Mouse (Mus musculus) layer of hippocampus, adult 18-20 months (tissue): ENCODE measurements around the gene Fus. TPM values are rescaled to one million over a fixed set of nuclear protein-coding genes. Genes with fewer than 3 reads are reported as not detected.
"Not testable (repeated sequence)": the region's sequence is repeated elsewhere in the genome, so short reads cannot be mapped to it uniquely, and the experiment has no call there.

Source experiments
- DNase-seq, 2 experiments: peaks; one replicate each; pipeline ENCODE4 v3.0.0; 2022; ENCODE audit warnings: low spot score in 2 of 2
- total RNA-seq, 2 experiments: library from RNA; stranded (reverse); gene quantifications; 2 replicates each; pipeline ENCODE4 v1.2.3; 2021

Gene Fus
- total RNA-seq, 2 experiments from 2014 or later = 279 to 285 TPM

- DNase-seq = no peak
Measured at GRCm38 (mm10) chr7:128004150-128004486, 36.9 kb downstream of the Fus start.

GRCm38 (mm10) chr7:128004487-128005362 is 37.5 kb downstream of the Fus start:
- DNase-seq = no peak

- DNase-seq = no peak
Measured at GRCm38 (mm10) chr7:128006193-128006592, 38.9 kb downstream of the Fus start.

GRCm38 (mm10) chr7:128009715-128010340 is 42.6 kb downstream of the Fus start:
- DNase-seq = no peak

- no peak for DNase-seq
Measured at GRCm38 (mm10) chr7:128012136-128012780, 45.0 kb downstream of the Fus start.

- no peak for DNase-seq
Measured at GRCm38 (mm10) chr7:128013116-128013515, 45.9 kb downstream of the Fus start.

GRCm38 (mm10) chr7:128016134-128016533 is 48.9 kb downstream of the Fus start:
- DNase-seq = not testable (repeated sequence)

GRCm38 (mm10) chr7:128016650-128017049 is 49.4 kb downstream of the Fus start:
- no peak for DNase-seq

- no peak for DNase-seq
Measured at GRCm38 (mm10) chr7:128018275-128018674, 51.0 kb downstream of the Fus start.

- no peak for DNase-seq
Measured at GRCm38 (mm10) chr7:128019187-128019586, 51.9 kb downstream of the Fus start.

- no peak for DNase-seq
Measured at GRCm38 (mm10) chr7:128022974-128023373, 55.7 kb downstream of the Fus start.

- DNase-seq = no peak
Measured at GRCm38 (mm10) chr7:128023565-128023964, 56.3 kb downstream of the Fus start.

- no peak for DNase-seq
Measured at GRCm38 (mm10) chr7:128024364-128024763, 57.1 kb downstream of the Fus start.

- no peak for DNase-seq
Measured at GRCm38 (mm10) chr7:128024932-128025331, 57.7 kb downstream of the Fus start.

GRCm38 (mm10) chr7:128025381-128025780 is 58.1 kb downstream of the Fus start:
- DNase-seq = no peak

GRCm38 (mm10) chr7:128031403-128031976 is 64.2 kb downstream of the Fus start:
- no peak for DNase-seq

- DNase-seq = no peak
Measured at GRCm38 (mm10) chr7:128032290-128032988, 65.2 kb downstream of the Fus start.

- no peak for DNase-seq
Measured at GRCm38 (mm10) chr7:128032989-128033293, 65.7 kb downstream of the Fus start.

- no peak for DNase-seq
Measured at GRCm38 (mm10) chr7:128033616-128034015, 66.4 kb downstream of the Fus start.
